ENCODE assay signal across 8 mouse cellular contexts in genomic region chr13:64250363-64250762, GRCm38 (mm10). TPM values are rescaled to one million over a fixed set of nuclear protein-coding genes. Genes with fewer than 3 reads are reported as not detected.
DNase-seq lines count a peak whose midpoint lies in the region; ATAC-seq and TF ChIP-seq lines count a peak whose summit lies in the region.

No protein-coding gene starts in this region.

- H3K4me1 ChIP-seq in midbrain, postnatal 0 days (ENCODE audit: insufficient read depth, low read length) = 0 out of 2 replicates have a peak, but pooled peaks cover 3% of the 10 kb centered on the region
- peaks cover 9% of the 10 kb centered on the region for H3K4me1 ChIP-seq in midbrain, embryonic 13.5 days (replicated peaks)
- no peaks in the 10 kb centered on the region for H3K4me1 ChIP-seq in cortical plate, adult 2 months (ENCODE audit: control insufficient read depth, insufficient read depth, low read length)
- peaks cover 10% of the 10 kb centered on the region for H3K4me1 ChIP-seq in neural tube, embryonic 15.5 days

- no peak for ATAC-seq in midbrain, postnatal 0 days (ENCODE audit: low FRiP score)
- ATAC-seq in midbrain, embryonic 13.5 days = no peak
- ATAC-seq in neural tube, embryonic 15.5 days (ENCODE audit: low FRiP score) = no peak

- no peak overlapping the region for H3K9ac ChIP-seq in midbrain, postnatal 0 days (replicated peaks; ENCODE audit: low read length, poor library complexity, severe bottlenecking)
- no peak overlapping the region for H3K9ac ChIP-seq in midbrain, embryonic 13.5 days (replicated peaks)
- H3K9ac ChIP-seq in neural tube, embryonic 15.5 days (replicated peaks) = no peak overlapping the region

- H3K9me3 ChIP-seq in midbrain, postnatal 0 days (ENCODE audit: low read length) = no peaks in the 10 kb centered on the region
- no peaks in the 10 kb centered on the region for H3K9me3 ChIP-seq in midbrain, embryonic 13.5 days
- H3K9me3 ChIP-seq in neural tube, embryonic 15.5 days (replicated peaks) = no peaks in the 10 kb centered on the region

- no peak for TF ChIP-seq POLR2A in cortical plate, adult 2 months (IDR thresholded peaks at IDR 0.05; ENCODE audit: extremely low read depth, insufficient read depth, low read length)

- no peak overlapping the region for H3K4me2 ChIP-seq in midbrain, postnatal 0 days (ENCODE audit: low read depth, low read length, poor library complexity, severe bottlenecking)
- no peak overlapping the region for H3K4me2 ChIP-seq in midbrain, embryonic 13.5 days (replicated peaks)
- no peak overlapping the region for H3K4me2 ChIP-seq in neural tube, embryonic 15.5 days

- peak; percentile 67 for TF ChIP-seq CTCF in midbrain, postnatal 0 days (IDR thresholded peaks at IDR 0.05)
- TF ChIP-seq CTCF in cortical plate, adult 2 months (IDR thresholded peaks at IDR 0.05; ENCODE audit: extremely low read depth, insufficient read depth, low read length) = peak; percentile 53; the same call in 1 of the 2 replicates

- 0 out of 2 replicates have a peak, but pooled peaks cover 5% of the 10 kb centered on the region for H3K27me3 ChIP-seq in midbrain, postnatal 0 days (ENCODE audit: insufficient read depth, low read length)
- peaks cover 3% of the 10 kb centered on the region; the same call in 1 of the 2 replicates for H3K27me3 ChIP-seq in midbrain, embryonic 13.5 days
- H3K27me3 ChIP-seq in neural tube, embryonic 15.5 days (replicated peaks) = no peaks in the 10 kb centered on the region

- WGBS in midbrain, postnatal 0 days = 20% methylated on average over 1 of the region's 1 CpGs
- WGBS in midbrain, embryonic 13.5 days = 29% methylated on average over 1 of the region's 1 CpGs
- 47% methylated on average over 1 of the region's 1 CpGs for whole genome bisulfite sequencing in neural tube, embryonic 15.5 days

- H3K36me3 ChIP-seq in midbrain, postnatal 0 days (ENCODE audit: insufficient read depth, low read length) = no peaks in the 10 kb centered on the region
- no peaks in the 10 kb centered on the region for H3K36me3 ChIP-seq in midbrain, embryonic 13.5 days
- no peaks in the 10 kb centered on the region for H3K36me3 ChIP-seq in neural tube, embryonic 15.5 days

- H3K4me3 ChIP-seq in midbrain, postnatal 0 days (ENCODE audit: low read depth, low read length) = no peak overlapping the region
- H3K4me3 ChIP-seq in midbrain, embryonic 13.5 days (replicated peaks) = no peak overlapping the region
- no peak overlapping the region for H3K4me3 ChIP-seq in cortical plate, adult 2 months (ENCODE audit: insufficient read depth, low read length)
- no peak overlapping the region for H3K4me3 ChIP-seq in neural tube, embryonic 15.5 days (replicated peaks)

- peak; percentile 51 for DNase-seq in embryo, embryonic 10.5 days (ENCODE audit: low spot score)
- DNase-seq in embryo, embryonic 10 days (ENCODE audit: low spot score) = no peak
- peak; percentile 40 for DNase-seq in midbrain, postnatal 0 days (ENCODE audit: low spot score)
- DNase-seq in thymus, postnatal 0 days (ENCODE audit: low spot score) = peak; percentile 65
- no peak for DNase-seq in right cerebral cortex, postnatal 36 days (ENCODE audit: low spot score in 2 of 2)

- no peak overlapping the region for H3K27ac ChIP-seq in midbrain, postnatal 0 days (ENCODE audit: low read depth, low read length)
- no peak overlapping the region for H3K27ac ChIP-seq in midbrain, embryonic 13.5 days
- H3K27ac ChIP-seq in cortical plate, adult 2 months (ENCODE audit: insufficient read depth, low read length) = no peak overlapping the region
- H3K27ac ChIP-seq in neural tube, embryonic 15.5 days (replicated peaks) = no peak overlapping the region

RNA-seq across cellular contexts. Expression of gene Cdc14b, which starts 24.7 kb away (rescaled TPM):
- total RNA-seq in midbrain, postnatal 0 days (2014; rRNA removed) = 4.2 and 4.6 TPM in 2 replicates
- 0.72 and 1.2 TPM in 2 replicates for polyA plus RNA-seq in midbrain, postnatal 0 days (2015; fragmentation: Nextera tagmentation; extraction: Ambion mirVana)
- polyA plus RNA-seq in midbrain, embryonic 13.5 days (2015; fragmentation: Nextera tagmentation; extraction: Ambion mirVana) = 3.6 and 4.1 TPM in 2 replicates
- 9.8 and 10.4 TPM in 2 replicates for polyA plus RNA-seq in cortical plate, adult 2 months (2012; rRNA removed)
- polyA plus RNA-seq in thymus, postnatal 0 days (2015; fragmentation: Nextera tagmentation; extraction: Ambion mirVana) = 10.8 and 11.3 TPM in 2 replicates
- polyA plus RNA-seq in neural tube, embryonic 15.5 days (2015; fragmentation: Nextera tagmentation; extraction: Ambion mirVana) = 2.8 and 6.1 TPM in 2 replicates

Comparison
In these comparisons a context has a peak if more than half of its experiments do, and no peak if none do; other contexts are left out.
1. DNase-seq: peak in embryo, embryonic 10.5 days (single experiment), midbrain, postnatal 0 days (single experiment) and thymus, postnatal 0 days (single experiment); none in embryo, embryonic 10 days (single experiment) and right cerebral cortex, postnatal 36 days (0 of 2).